Mouse (Mus musculus) natural killer cell, adult 2 months (primary cell): ENCODE measurements around the gene Immp2l.
"Not testable (repeated sequence)": the region's sequence is repeated elsewhere in the genome, so short reads cannot be mapped to it uniquely, and the experiment has no call there.

Experiments used
- DNase-seq, 2 experiments: peaks; one replicate each; pipeline ENCODE4 v3.0.0; 2022; ENCODE audit warnings: low spot score in 2 of 2

Immp2l gene

DNA sequence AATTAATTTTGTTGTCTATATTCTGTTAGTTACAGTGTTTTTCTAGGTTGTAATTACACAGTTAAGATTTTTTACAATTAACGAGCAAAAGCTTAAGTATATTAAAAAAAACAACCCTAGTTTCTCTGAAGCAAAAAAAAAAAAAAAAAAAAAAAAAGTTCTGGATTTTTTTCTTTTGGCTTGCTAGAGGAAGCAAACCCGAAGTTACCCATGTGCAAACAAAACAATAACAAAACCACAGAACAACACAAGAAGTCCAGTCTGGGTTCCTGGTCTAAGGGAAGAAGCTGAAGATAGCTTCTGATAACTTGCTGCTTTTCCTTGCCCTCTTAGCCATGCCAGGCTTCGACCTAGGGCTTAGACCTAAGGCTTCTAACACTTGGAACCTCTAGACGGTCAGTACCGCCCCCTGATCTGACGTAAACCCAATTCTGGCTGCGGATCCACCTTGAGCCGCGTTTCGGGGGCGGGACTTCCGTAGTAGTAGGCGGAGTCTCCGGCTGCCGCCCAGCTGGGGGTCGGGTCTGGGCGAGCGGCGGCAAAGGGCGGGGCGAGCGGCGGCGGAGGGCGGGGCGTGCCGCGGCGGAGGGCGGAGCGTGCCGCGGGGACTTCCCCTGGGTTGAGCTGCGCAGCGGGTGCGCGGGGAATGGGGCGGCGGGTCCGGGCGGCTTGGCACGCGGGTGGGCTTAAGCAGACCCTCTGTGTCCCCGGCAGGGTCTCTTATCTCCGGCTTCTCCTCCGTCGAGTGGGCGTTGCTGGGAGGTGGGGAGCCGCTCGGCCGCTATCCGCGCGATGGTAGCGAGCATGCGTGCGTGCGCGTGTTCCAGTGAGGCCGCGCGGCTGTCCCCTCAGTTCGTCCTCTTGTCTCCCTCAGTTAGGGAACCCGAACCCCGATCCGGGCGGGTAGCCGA, at the start of gene Immp2l:
TSS of gene Immp2l (plus strand) at position 580 of the 911 bp plus-strand sequence.
- peak; percentile 98 for DNase-seq

DNA sequence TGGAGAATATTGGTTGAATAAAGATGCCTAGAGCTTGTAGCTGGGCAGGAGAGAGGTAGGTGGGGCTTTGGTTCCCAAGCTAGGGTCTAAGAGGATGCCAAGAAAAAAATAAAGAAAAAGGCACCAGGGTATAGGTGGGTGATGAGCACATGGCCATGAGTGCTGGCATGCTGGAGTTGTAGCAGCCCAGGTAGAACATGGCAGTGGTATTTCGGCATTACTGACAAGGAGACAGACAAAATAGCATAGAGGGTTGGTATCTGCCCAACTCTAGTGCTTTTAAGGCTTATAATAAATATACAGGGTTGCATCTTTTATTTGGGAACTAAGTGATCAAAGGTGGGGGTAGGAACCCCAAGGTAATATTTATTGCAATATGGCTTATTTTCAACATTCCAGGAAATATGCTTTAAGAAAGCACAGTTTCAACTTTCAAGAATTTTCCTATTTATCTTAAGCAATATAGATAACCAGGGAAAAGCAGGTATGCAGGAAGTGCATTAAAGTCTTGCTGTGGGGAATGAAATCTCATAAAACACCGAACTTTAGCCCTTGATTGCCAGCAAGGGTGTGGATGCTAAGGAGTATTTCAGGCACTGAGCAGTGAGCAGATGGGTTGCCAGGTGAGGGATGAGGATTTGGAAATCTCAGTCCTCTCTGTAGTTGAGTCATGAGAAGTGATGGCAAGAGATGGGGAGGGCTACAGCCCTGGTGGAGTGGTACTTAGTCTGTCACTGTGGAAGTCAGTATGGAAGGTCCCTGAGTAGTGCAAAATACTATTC, 45.0 kb upstream of the Immp2l start:
- no peak for DNase-seq

DNA sequence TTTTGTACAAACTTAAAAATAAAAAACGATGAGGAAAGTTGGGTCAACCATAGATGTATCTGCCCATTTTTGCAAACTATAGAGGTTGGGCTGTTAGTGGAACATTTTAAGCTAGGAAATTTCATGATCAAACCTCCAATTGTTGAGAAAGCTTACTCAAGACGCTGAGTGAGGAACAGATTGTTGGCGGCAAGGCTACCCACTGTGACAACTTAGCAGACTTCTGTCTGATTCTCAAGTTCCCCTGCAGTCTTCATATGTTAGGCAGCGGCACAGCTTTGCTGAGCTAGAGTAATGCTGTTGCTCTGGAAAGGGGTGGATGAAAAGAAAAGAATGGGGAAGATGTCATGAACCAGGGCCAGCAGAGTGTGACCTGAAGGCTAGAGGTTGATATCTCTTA, 44.2 kb upstream of the Immp2l start:
- no peak for DNase-seq

DNA sequence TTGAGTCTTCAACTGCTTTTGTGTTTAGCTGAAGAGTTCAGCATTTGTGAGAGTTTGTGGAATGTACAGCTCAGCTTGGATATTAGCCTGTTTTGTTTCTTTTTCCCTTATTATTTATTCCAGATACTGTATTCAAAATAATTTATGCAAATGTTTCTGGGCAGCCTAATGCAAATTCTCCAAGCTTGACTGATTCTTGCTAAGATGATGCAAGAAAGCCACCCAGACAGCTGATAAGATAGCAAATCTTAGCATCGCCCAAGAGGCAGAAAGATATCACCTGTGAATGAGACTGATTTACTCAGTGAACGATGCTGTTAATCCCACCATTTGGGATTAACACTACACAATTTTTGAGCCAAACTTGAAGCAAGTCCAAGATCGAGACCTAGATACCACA, 43.7 kb upstream of the Immp2l start:
- no peak for DNase-seq

DNA sequence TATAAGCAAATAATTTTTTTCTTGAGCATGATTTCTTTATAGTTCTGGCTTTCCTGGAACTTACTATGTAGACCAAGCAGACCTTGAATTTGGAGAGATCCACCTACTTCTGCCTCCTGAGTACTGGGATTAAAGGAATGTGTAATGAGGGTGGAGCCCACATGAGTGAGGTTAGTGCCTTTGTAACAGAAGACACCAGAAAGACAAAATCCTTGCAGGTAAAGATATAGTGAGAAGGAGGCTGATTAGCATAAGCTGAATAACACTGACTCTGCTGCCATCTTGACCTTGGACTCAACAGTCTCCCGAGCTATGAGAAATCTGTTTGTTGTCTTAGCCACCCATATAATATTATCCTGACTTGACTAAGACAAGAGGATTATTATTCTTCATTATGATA, 40.9 kb upstream of the Immp2l start:
- no peak for DNase-seq

- no peak for DNase-seq
Measured at GRCm38 (mm10) chr12:40984735-40985134, 39.2 kb upstream of the Immp2l start.

- DNase-seq = no peak
Measured at GRCm38 (mm10) chr12:40985791-40986190, 38.1 kb upstream of the Immp2l start.

GRCm38 (mm10) chr12:40988311-40989065, 35.4 kb upstream of the Immp2l start:
- DNase-seq = no peak

- no peak for DNase-seq
Measured at GRCm38 (mm10) chr12:40991647-40992046, 32.2 kb upstream of the Immp2l start.

- DNase-seq = not testable (repeated sequence)
Measured at GRCm38 (mm10) chr12:40992237-40992636, 31.7 kb upstream of the Immp2l start.

DNA sequence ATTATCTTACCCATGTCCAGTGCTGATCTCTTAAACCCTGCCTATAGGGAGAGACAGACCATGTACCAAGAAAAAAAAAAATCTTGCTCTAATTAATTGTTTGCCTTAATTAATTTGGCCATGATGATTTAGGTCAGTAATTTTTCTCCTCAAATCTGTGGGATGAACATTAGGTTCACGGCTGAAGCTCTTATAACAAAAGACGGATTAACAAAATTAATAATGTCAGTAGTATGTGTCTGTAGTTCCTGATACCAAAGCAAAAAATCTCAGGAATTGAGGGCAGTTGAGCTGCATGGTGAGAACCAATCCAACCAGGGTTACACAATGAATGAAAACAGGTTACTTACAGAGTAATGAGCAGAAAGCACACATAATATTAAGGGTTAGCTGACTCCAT, 29.0 kb upstream of the Immp2l start:
- DNase-seq = no peak

GRCm38 (mm10) chr12:40995618-40996370, 28.1 kb upstream of the Immp2l start:
- DNase-seq = no peak

DNA sequence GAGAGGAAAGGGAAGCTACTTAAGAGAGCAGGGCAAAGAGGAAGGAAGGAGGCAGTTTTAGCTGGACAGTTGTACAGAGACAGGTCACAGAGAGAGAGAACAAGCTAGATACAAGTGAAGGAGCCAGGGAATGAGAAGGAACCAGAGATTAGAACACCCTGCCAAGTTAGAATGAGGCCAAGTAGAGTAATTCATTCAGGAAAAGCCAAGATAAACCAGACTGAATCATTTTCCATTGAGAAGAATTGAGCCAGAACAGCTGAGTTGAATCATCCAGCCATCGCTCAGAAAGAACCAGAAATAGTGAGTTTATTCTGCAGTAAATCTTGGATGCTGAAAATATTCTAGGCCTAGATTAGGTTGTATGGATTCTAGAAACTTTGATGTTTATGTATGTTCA, 1.4 kb upstream of the Immp2l start:
- no peak for DNase-seq

GRCm38 (mm10) chr12:41024512-41024911, 622 bp downstream of the Immp2l start:
- DNase-seq = peak in 1 of 2 experiments; percentile 1

- DNase-seq = peak in 1 of 2 experiments; percentile 6
Measured at GRCm38 (mm10) chr12:41027485-41027884, 3.6 kb downstream of the Immp2l start.

- DNase-seq = no peak
Measured at GRCm38 (mm10) chr12:41031119-41031518, 7.2 kb downstream of the Immp2l start.

GRCm38 (mm10) chr12:41033196-41033595, 9.3 kb downstream of the Immp2l start:
- no peak for DNase-seq

DNA sequence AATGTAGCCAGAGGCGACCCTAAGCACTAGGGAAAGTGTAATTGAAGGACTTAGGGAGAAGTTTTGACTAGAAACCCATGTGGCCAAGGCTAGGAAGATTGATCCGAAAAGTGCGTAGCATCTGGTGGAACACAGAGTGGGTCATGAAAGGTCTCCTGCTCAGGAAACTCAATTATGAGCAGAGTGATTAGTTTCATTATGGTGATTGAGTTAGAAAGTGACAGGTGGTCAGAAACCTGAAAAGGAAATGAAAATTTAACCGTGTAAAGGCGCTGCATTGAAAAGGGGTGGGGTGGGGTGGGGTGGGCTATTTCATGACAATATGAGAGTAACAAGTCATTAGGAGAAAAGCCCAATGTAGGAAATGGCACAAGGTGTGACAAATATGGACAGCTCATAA, 15.9 kb downstream of the Immp2l start:
- no peak for DNase-seq

GRCm38 (mm10) chr12:41041737-41042136, 17.8 kb downstream of the Immp2l start:
- DNase-seq = no peak

DNA sequence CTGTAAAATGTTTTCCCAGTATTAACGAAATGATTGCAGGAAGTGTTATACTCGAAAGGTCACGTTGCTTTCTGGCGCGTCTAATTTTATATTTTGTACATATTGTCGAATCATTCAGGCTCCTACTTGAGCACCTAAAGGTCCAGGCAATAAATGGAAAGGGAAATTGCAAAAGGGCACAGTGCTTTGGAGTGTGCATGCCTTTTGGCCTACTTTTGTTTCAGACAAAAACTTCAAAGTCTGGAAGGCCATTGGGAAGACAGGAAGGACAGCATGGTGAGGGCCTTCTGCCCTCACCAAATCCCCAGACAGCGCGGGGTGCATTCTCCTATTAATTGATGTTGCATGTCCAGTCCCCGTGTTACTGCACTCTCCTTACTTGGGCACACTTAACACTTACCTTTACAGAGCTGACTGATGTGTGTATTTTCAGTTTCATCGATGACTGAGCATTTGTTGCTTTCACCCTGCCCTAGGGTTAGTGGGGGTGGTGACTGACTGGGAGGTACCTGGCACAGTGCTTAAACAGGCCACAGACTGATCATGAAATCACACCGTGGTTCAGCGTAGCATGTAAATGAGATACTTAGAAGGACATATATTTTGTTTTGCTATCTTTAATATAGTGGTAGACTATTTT, 20.7 kb downstream of the Immp2l start:
- DNase-seq = no peak
